Mouse (Mus musculus) lung, postnatal 14 days (tissue): ENCODE results near the gene Lrfn3.

ENCODE experiments used
- DNase-seq: peaks from one replicate; pipeline ENCODE4 v3.0.0; 2021

Lrfn3 gene

GRCm38 (mm10) chr7:30310136-30310535, 52.4 kb downstream of the Lrfn3 start:
- DNase-seq, result no peak

GRCm38 (mm10) chr7:30309395-30310129, 53.0 kb downstream of the Lrfn3 start:
- DNase-seq, result no peak

DNA sequence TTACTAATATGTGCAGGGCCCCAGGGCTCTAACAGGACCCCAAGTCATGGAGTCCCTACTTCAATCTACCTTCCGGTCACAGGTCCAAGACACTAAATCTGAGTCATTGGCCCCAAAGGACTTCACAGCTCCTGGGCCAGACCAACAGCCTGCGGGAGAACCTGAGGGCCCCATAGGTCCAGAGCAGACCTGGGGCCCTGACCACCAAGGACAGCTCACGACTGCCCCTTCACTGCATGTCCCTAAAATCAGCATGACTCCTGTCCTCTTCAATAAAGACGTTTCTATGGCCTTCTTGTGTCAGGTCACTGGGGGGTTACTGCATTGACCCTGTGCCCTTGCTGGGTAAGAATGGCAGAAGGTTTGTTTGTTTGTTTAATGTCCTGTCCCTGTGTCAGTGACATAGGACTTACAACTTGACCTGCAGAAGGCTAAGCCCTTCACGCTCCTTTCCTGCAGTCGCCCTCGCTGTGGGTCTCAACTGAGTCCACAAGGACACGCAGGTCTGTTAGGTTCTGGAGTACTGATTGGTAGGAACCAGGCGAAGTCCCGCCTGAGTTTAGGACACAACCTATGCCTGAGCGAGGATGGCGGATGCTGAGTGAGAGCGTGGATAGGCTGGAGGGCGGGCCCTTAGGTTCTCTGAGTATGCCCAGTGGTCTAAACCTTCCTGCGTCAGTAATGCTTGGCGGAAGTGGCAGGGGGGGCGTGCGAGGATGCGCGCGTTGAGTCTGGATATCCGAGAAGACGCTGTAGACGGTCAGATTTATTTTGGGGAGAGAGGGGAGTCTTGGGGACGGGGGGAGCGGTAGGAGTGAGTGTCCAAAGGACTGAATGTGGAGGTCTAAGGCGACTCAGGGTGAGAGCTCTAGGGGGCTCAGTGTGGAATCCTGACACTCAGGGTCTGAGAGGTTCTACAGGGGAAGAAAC, 54.2 kb downstream of the Lrfn3 start, which contains the start of gene Alkbh6:
Gene Alkbh6 (plus strand): TSS at position 642 of the 930 bp plus-strand sequence.
- DNase-seq, result peak; percentile 91

GRCm38 (mm10) chr7:30306083-30306779, 56.3 kb downstream of the Lrfn3 start:
- DNase-seq, result no peak
